Mouse (Mus musculus) cerebellum, adult 2 months (tissue): ENCODE data around the gene Il16. TPM values are rescaled to one million over a fixed set of nuclear protein-coding genes. Genes with fewer than 3 reads are reported as not detected.

ENCODE experiments used
- DNase-seq, 2 experiments: peaks; one replicate each; pipeline ENCODE4 v3.0.0; 2021
- H3K27ac ChIP-seq: fragments of 200-500 bp; 2 replicates; pipeline ENCODE4 v1.5.1; 2012; ENCODE audit warnings: low read length, control low read depth, inconsistent platforms; ENCODE audit not compliant: insufficient read depth
- H3K27me3 ChIP-seq: fragments of 200-500 bp; 2 replicates; pipeline ENCODE4 v1.6.1; 2012; ENCODE audit warnings: inconsistent platforms, mild to moderate bottlenecking, low read length, moderate library complexity; ENCODE audit not compliant: control insufficient read depth, insufficient read depth
- H3K4me1 ChIP-seq: fragments of 200-500 bp; 2 replicates; pipeline ENCODE4 v1.6.1; 2011; ENCODE audit warnings: low read length; ENCODE audit not compliant: control insufficient read depth, insufficient read depth
- H3K4me3 ChIP-seq: fragments of 200-500 bp; replicated peaks from 2 replicates; pipeline ENCODE3; 2011; ENCODE audit warnings: mild to moderate bottlenecking, low read depth, low read length, control low read depth; ENCODE audit not compliant: insufficient read depth
- CTCF ChIP-seq: fragments of 200-500 bp; IDR thresholded peaks from 2 replicates; pipeline ENCODE4 v1.5.1; 2011; ENCODE audit warnings: low read depth, mild to moderate bottlenecking, control low read depth, low read length, moderate library complexity, borderline replicate concordance; ENCODE audit not compliant: insufficient read depth
- POLR2A ChIP-seq: fragments of 200-500 bp; IDR thresholded peaks from 2 replicates; pipeline ENCODE4 v1.6.1; 2011; ENCODE audit warnings: low read length, control low read depth, borderline replicate concordance; ENCODE audit not compliant: insufficient read depth
- WGBS: fragments of 180-500 bp; shearing (Covaris S2); methylation state at CpG from one replicate; pipeline ENCODE4 v1.1.7; 2018; 5-methylcytosine and 5-hydroxymethylcytosine counted together
- polyA plus RNA-seq: library from polyadenylated mRNA; depleted of rRNA; stranded (reverse); fragments of >200 nt; gene quantifications from 2 replicates; pipeline ENCODE4 v1.2.3, GENCODE M21; 2012

The Il16 gene
- polyA plus RNA-seq, 1 experiment: 84.9 TPM

DNA sequence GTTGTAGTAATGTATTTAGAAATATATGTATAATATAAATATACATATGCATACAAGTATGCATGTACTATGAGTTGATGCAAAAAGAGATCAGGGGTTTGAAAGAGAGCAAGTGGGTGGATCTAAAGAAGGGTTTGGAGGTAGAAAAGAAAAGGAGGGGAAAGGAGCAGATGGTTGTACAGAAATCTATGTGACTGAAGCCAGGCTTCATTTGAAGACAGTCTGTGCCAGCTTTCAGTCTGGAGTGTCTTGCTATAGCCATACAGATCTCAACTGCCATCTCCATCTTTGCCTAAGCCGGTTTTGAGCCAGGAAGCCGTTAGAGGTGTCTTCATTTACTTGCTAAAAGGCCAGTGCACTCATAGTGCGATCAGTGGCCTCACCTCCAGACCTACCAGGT, 130.3 kb downstream of the Il16 start:
- H3K4me1 ChIP-seq: 0 out of 2 replicates have a peak, but pooled peaks cover 5% of the 10 kb centered on the region
- H3K27ac ChIP-seq: no peak overlapping the region
- H3K4me3 ChIP-seq: no peak overlapping the region
- DNase-seq: no peak
- TF ChIP-seq CTCF (no peak), POLR2A (no peak)
- H3K27me3 ChIP-seq: no peaks in the 10 kb centered on the region
- WGBS: 83% methylated on average over 3 of the region's 3 CpGs

DNA sequence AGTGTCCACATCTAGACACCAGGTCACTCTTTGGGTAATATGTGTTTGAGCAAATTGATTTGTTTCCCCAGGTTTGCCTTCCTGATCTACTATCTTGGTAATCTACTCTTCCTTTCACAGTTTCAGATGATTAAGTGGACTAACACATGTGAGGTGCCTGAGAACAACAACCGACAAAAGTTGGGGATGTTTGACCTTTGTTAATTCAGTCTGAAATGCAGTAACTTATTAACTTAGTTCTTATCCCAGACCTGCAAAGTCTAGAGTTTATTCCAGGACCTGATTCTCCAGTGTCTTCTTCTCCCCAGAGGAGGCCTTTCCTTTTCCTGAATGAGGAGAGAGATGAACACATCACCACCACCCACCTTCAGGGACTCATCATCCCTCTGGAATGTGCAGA, 133.6 kb downstream of the Il16 start:
- no peak for DNase-seq
- H3K27ac ChIP-seq: no peak overlapping the region
- no peaks in the 10 kb centered on the region for H3K27me3 ChIP-seq
- no peaks in the 10 kb centered on the region for H3K4me1 ChIP-seq
- WGBS: 100% methylated on average over 1 of the region's 1 CpGs
- H3K4me3 ChIP-seq: no peak overlapping the region
- no peak for TF ChIP-seq POLR2A
- TF ChIP-seq CTCF: no peak

DNA sequence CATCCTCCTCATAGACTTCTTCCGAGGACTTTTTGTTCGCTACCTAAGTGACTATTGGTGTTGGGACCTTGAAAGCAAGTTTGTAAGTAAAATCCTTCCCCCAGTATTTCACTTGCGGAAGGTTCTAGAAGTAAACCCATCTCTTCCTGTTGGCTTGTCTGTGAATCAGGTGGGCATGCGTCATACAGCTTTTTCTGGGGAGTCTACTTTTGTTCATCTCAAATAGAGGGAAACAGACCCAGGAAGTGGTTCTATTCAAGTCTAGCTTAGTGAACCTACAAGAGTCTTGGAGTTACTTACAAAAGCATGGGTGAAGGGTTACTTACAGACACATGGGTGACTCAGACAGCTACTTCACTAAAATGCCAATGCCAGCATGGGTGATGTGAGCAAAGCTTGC, 135.6 kb downstream of the Il16 start:
- H3K4me3 ChIP-seq: no peak overlapping the region
- H3K27me3 ChIP-seq: no peaks in the 10 kb centered on the region
- H3K4me1 ChIP-seq: no peaks in the 10 kb centered on the region
- H3K27ac ChIP-seq: no peak overlapping the region
- DNase-seq: no peak
- WGBS: 96% methylated on average over 4 of the region's 4 CpGs
- TF ChIP-seq CTCF (no peak), POLR2A (no peak)

DNA sequence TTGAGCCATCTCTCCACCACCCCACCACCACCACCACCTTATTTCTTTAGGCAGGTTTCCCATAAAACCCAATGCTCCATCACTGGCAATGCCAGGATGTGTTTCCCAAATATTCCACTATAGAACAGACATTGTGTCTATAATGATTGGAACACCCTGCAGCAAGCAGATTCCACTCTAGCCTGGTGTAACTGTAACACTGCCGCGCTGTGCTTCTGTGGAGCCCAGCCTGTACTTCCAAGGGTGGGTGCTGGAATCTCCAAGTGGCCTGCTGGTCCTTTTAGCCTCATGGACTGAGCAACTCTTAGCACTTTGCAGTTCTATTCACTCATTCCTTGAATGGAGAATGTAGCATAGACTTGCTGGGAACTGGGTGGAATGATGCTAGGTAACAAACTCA, 138.7 kb downstream of the Il16 start:
- Histone ChIP-seq H3K27me3 (no peaks in the 10 kb centered on the region), H3K4me1 (no peaks in the 10 kb centered on the region), H3K27ac (no peak overlapping the region), H3K4me3 (no peak overlapping the region)
- WGBS: 96% methylated on average over 2 of the region's 2 CpGs
- DNase-seq: no peak
- TF ChIP-seq POLR2A (no peak), CTCF (no peak)

DNA sequence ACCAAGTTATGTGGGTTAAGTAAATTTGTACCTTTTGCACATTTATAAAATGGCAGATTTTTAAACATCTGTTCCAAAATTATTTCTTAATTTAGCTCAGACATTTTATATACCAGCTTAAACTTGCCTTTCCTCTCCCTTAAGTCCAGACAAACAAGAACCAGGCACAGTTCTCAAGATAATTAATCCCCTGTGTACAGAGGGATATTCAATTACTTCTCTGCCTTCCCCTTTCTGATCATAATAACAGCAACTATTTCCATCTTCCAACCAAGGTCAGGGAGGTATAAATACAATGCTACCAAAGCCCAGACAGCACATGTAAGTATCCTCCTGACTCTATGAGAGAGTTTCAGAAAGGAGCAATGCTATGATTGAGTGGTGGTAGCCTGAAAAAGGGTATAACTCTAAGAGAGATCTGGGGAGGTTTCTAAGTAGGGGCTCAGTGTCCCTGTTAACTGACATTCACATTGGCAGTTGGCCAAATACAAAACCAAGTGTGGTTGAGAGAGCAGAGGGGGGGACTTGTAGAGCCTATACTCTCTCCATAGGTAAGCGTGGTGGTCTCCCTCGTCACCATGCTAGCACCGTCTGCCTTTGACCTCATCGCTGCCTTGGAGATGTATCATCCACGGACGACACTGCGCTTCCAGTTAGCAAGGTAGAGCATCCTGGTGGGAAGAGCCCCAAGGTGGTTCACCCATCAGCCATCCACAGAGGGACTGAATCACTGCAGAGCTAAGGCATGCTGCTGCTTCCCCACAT, 141.2 kb downstream of the Il16 start:
- DNase-seq: no peak
- no peaks in the 10 kb centered on the region for H3K4me1 ChIP-seq
- no peaks in the 10 kb centered on the region for H3K27me3 ChIP-seq
- H3K27ac ChIP-seq: no peak overlapping the region
- H3K4me3 ChIP-seq: no peak overlapping the region
- whole genome bisulfite sequencing: 88% methylated on average over 7 of the region's 7 CpGs
- TF ChIP-seq CTCF: no peak
- no peak for TF ChIP-seq POLR2A

DNA sequence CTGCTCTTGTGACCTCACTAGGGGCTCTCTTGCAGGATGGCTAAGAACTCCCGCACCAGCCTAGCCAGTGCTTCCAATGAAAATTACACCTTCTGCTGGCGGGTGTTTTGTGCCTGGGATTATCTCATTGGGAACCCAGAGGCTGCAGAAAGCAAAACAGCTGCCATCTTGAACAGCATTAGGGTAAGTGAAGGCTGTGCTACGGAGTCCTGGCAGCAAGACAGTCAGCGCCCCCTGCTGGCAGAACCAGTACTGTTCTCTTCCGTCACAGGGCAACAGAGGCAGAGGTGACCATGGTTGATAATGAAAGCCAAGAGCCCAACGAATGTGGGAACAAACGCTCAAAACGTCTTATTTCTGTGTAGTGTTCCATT, 145.6 kb downstream of the Il16 start:
- Histone ChIP-seq H3K4me1 (no peaks in the 10 kb centered on the region), H3K4me3 (no peak overlapping the region), H3K27me3 (no peaks in the 10 kb centered on the region), H3K27ac (no peak overlapping the region)
- peak; percentile 34 to 47 for DNase-seq
- TF ChIP-seq POLR2A (no peak), CTCF (peak; percentile 61)
- WGBS: 62% methylated on average over 8 of the region's 8 CpGs

DNA sequence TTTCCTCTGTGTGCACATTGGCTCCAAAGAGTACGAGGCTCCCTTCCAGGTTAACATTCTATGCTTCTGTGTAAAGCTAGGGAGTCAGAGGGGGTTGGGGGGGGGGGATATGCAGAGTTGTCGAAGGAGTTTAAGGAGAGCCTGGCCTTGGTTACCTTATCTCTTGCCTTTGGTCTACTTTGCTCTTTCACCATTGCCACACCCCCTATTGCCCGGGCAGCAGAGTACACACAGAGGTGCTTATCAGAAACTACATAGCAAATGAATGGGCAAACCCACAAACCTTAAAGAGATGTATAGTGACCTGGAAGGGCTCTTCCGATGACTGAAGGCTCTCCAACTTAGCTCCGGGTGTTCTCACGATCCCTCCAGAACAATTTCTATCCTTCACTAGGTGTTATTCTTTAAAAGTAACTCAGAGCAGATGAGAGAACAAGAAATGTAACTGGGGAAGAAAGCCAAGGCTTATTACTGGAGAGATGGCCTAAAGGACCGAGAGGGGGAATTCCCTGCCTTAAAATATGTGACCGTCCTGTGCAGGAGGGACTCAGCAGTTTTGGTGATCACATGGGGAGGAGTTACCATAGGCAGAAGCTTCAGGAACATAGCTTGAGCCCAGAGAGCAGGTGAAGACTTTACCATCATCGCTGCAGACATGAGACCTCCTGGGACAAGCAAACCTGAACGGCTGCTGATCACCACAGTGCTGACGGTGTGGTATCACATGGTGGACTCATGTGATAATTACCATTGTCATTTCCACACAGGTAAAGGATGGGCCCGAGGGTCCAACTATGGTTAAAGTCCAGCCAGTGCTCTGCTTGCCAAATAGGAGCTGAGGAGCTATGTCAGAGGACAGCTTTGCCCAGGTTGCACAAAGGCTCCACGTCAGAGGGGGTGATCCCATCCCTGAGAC, 146.3 kb downstream of the Il16 start:
- Histone ChIP-seq H3K27me3 (no peaks in the 10 kb centered on the region), H3K27ac (no peak overlapping the region), H3K4me1 (no peaks in the 10 kb centered on the region), H3K4me3 (no peak overlapping the region)
- 90% methylated on average over 13 of the region's 13 CpGs for WGBS
- DNase-seq: no peak
- TF ChIP-seq CTCF (no peak), POLR2A (no peak)

DNA sequence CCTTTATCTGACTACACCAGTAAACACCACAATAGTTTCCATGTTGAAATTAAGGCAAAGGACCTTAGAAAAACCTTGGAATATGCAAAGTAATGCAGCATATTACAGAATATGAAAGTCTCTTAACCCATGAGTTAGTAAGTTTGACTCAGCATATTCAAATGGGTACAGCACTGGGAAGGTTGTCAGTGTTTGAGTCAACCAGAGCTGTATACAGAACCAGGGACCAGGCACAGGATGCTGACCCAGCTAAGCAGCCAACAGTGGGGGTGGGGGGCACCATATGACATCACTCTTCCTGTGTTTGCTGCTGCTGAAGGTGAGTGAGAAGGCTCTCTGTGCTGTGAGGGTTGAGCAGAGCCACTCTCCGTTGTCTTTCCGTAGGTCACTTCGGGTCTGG, 148.5 kb downstream of the Il16 start:
- DNase-seq: no peak
- WGBS: 95% methylated on average over 3 of the region's 3 CpGs

More for the DNA sequence above, 148.5 kb downstream of the Il16 start:
- no peak for TF ChIP-seq CTCF
- no peak for TF ChIP-seq POLR2A
- H3K4me1 ChIP-seq: no peaks in the 10 kb centered on the region
- no peak overlapping the region for H3K27ac ChIP-seq
- H3K4me3 ChIP-seq: no peak overlapping the region
- no peaks in the 10 kb centered on the region for H3K27me3 ChIP-seq
